Mouse (Mus musculus) megakaryocyte, embryonic 14.5 days (primary cell): ENCODE measurements around the gene Gm9857.

Experiments used
- FLI1 ChIP-seq: IDR thresholded peaks from 2 replicates; pipeline ENCODE4 v1.6.1; 2012; ENCODE audit warnings: low read length, inconsistent platforms, mixed read lengths
- GATA1 ChIP-seq: IDR thresholded peaks from 3 replicates; pipeline ENCODE4 v1.6.1; 2012; ENCODE audit warnings: mixed read lengths, low read length, inconsistent platforms, borderline replicate concordance

DNA sequence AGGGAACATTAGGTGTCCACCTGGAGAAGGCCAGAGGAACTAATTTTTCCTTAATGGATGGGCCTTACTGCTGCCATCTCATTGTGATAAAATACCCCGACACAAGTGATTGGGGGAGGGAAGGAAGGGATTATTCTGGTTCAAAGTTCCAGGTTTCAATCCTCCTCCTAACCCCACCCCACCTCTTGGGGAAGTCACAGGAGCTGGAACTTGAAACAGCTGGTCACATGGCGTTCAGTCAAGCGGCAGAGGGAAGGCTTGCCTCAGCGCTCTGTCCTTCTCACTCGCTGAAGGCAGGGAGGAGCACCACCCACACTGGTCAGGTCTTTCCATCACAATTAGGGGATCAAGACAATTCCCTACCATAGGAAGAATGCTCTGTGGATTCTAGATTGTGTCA, 1.6 kb downstream of the Gm9857 start:
- no peak for TF ChIP-seq GATA1
- no peak for TF ChIP-seq FLI1
